Mouse (Mus musculus) stomach, postnatal 0 days (tissue): Measurements from ENCODE around the gene Mapk14.

Experiments
- CTCF ChIP-seq: IDR thresholded peaks from 2 replicates; pipeline ENCODE4 v1.5.1; 2016; ENCODE audit warnings: antibody characterized with exemption, low read depth, mild to moderate bottlenecking, moderate library complexity
- EP300 ChIP-seq: optimal IDR thresholded peaks from 2 replicates; pipeline ENCODE3; 2016; ENCODE audit warnings: antibody characterized with exemption

GRCm38 (mm10) chr17:28743145-28743866 lies 52.2 kb downstream of the Mapk14 start:
- TF ChIP-seq CTCF, result no peak
- no peak for TF ChIP-seq EP300
